Mouse (Mus musculus) hindbrain, postnatal 0 days (tissue): ENCODE measurements around the gene Nab1. TPM values are rescaled to one million over a fixed set of nuclear protein-coding genes. Genes with fewer than 3 reads are reported as not detected.

Experiments
- ATAC-seq: fragments of 200-750 bp; cut with Nextera tagmentation; 2 replicates; pipeline ENCODE4 v1.8.0; 2017; ENCODE audit warnings: mild to moderate bottlenecking, moderate TSS enrichment, moderate library complexity
- DNase-seq: peaks from one replicate; pipeline ENCODE4 v3.0.0-alpha.2; 2015; ENCODE audit warnings: low spot score
- H3K27ac ChIP-seq: fragments of 300-500 bp; sonication (generic); 2 replicates; pipeline ENCODE4 v1.5.1; 2014; ENCODE audit warnings: mild to moderate bottlenecking
- H3K27me3 ChIP-seq: fragments of 300-500 bp; sonication (generic); 2 replicates; pipeline ENCODE4 v1.6.1; 2014; ENCODE audit warnings: low read length, mixed read lengths; ENCODE audit not compliant: insufficient read depth
- H3K36me3 ChIP-seq: fragments of 300-500 bp; sonication (generic); 2 replicates; pipeline ENCODE4 v1.6.1; 2014; ENCODE audit warnings: low read length, mixed read lengths; ENCODE audit not compliant: insufficient read depth
- H3K4me1 ChIP-seq: fragments of 300-500 bp; sonication (generic); 2 replicates; pipeline ENCODE4 v1.6.1; 2014; ENCODE audit warnings: antibody characterized with exemption, low read length, mixed read lengths; ENCODE audit not compliant: insufficient read depth
- H3K4me2 ChIP-seq: fragments of 300-500 bp; sonication (generic); 2 replicates; pipeline ENCODE4 v1.6.1; 2014; ENCODE audit warnings: low read depth, mild to moderate bottlenecking, low read length, moderate library complexity, mixed read lengths
- H3K4me3 ChIP-seq: fragments of 300-500 bp; sonication (generic); 2 replicates; pipeline ENCODE4 v1.5.1; 2014; ENCODE audit warnings: low read length
- H3K9ac ChIP-seq: fragments of 300-500 bp; sonication (generic); replicated peaks from 2 replicates; pipeline ENCODE4 v1.6.1; 2014; ENCODE audit warnings: mild to moderate bottlenecking, low read length, moderate library complexity, mixed read lengths
- H3K9me3 ChIP-seq: fragments of 300-500 bp; sonication (generic); 2 replicates; pipeline ENCODE4 v1.6.1; 2016; ENCODE audit warnings: low read length, mixed read lengths
- CTCF ChIP-seq: IDR thresholded peaks from 2 replicates; pipeline ENCODE4 v1.5.1; 2016; ENCODE audit warnings: antibody characterized with exemption, control low read depth, low read depth
- WGBS: fragments of 180-500 bp; shearing (Covaris S2); extraction: QIAGEN DNeasy Blood & Tissue Kit; methylation state at CpG from one replicate; pipeline ENCODE4 v1.1.7; 2014; 5-methylcytosine and 5-hydroxymethylcytosine counted together
- polyA plus RNA-seq: library from polyadenylated mRNA; unstranded; fragments of >200 nt; fragmentation: Nextera tagmentation; extraction: Ambion mirVana; gene quantifications from 2 replicates; pipeline ENCODE4 v1.2.1, GENCODE M21; 2015
- total RNA-seq: library from RNA; depleted of rRNA; stranded (reverse); fragments of >200 nt; gene quantifications from 2 replicates; pipeline ENCODE4 v1.2.3, GENCODE M21; 2014

Gene Nab1
- total and polyA plus RNA-seq, 2 experiments from 2014 or later, result 9.8 to 15.7 TPM

- H3K27me3 ChIP-seq, result no peaks in the 10 kb centered on the region
- DNase-seq, result no peak
- ATAC-seq, result no peak
- no peak overlapping the region for H3K9ac ChIP-seq
- no peak overlapping the region for H3K4me3 ChIP-seq
- no peak overlapping the region for H3K27ac ChIP-seq
- 76% methylated on average over 4 of the region's 4 CpGs for WGBS
- no peak for TF ChIP-seq CTCF
- no peaks in the 10 kb centered on the region for H3K36me3 ChIP-seq
- H3K4me2 ChIP-seq, result no peak overlapping the region
- no peaks in the 10 kb centered on the region for H3K9me3 ChIP-seq
- no peaks in the 10 kb centered on the region for H3K4me1 ChIP-seq
Observed at GRCm38 (mm10) chr1:52502296-52502695, 1.8 kb upstream of the Nab1 start.

GRCm38 (mm10) chr1:52501688-52502133 lies 1.2 kb upstream of the Nab1 start:
- Histone ChIP-seq H3K4me3 (no peak overlapping the region), H3K36me3 (no peaks in the 10 kb centered on the region), H3K4me1 (no peaks in the 10 kb centered on the region), H3K27me3 (no peaks in the 10 kb centered on the region), H3K27ac (no peak overlapping the region), H3K4me2 (no peak overlapping the region), H3K9me3 (no peaks in the 10 kb centered on the region), H3K9ac (no peak overlapping the region)
- DNase-seq (no peak), ATAC-seq (no peak)
- no peak for TF ChIP-seq CTCF
- WGBS, result 56% methylated on average over 10 of the region's 10 CpGs

GRCm38 (mm10) chr1:52501090-52501489 lies 611 bp upstream of the Nab1 start:
- DNase-seq (no peak), ATAC-seq (no peak)
- no peaks in the 10 kb centered on the region for H3K27me3 ChIP-seq
- 34% methylated on average over 1 of the region's 1 CpGs for WGBS
- H3K9me3 ChIP-seq, result no peaks in the 10 kb centered on the region
- peak overlapping the region; percentile 83; the same call in 1 of the 2 replicates for H3K9ac ChIP-seq
- no peak for TF ChIP-seq CTCF
- H3K27ac ChIP-seq, result peak overlapping the region; percentile 81; the same call in 1 of the 2 replicates
- no peaks in the 10 kb centered on the region for H3K36me3 ChIP-seq
- peak overlapping the region; percentile 63 for H3K4me2 ChIP-seq
- H3K4me1 ChIP-seq, result no peaks in the 10 kb centered on the region
- H3K4me3 ChIP-seq, result peak overlapping the region; percentile 62

- no peaks in the 10 kb centered on the region for H3K36me3 ChIP-seq
- H3K9me3 ChIP-seq, result no peaks in the 10 kb centered on the region
- no peaks in the 10 kb centered on the region for H3K27me3 ChIP-seq
- H3K4me3 ChIP-seq, result peak overlapping the region; percentile 62
- 1% methylated on average over 55 of the region's 68 CpGs for WGBS
- no peak for TF ChIP-seq CTCF
- H3K4me1 ChIP-seq, result no peaks in the 10 kb centered on the region
- ATAC-seq (peak; percentile 81), DNase-seq (peak; percentile 52)
- peak overlapping the region; percentile 81 for H3K27ac ChIP-seq
- peak overlapping the region; percentile 63 for H3K4me2 ChIP-seq
- peak overlapping the region; percentile 83 for H3K9ac ChIP-seq
Observed at GRCm38 (mm10) chr1:52499601-52500313, 722 bp downstream of the Nab1 start.

GRCm38 (mm10) chr1:52498786-52499450 lies 1.6 kb downstream of the Nab1 start:
- Histone ChIP-seq H3K27me3 (no peaks in the 10 kb centered on the region), H3K4me1 (no peaks in the 10 kb centered on the region), H3K4me3 (peak overlapping the region; percentile 62), H3K9ac (0 out of 2 replicates have a peak overlapping the region, but pooled peaks have one; percentile 83), H3K9me3 (no peaks in the 10 kb centered on the region), H3K27ac (no peak overlapping the region), H3K4me2 (peak overlapping the region; percentile 63), H3K36me3 (no peaks in the 10 kb centered on the region)
- ATAC-seq (no peak), DNase-seq (no peak)
- 10% methylated on average over 6 of the region's 6 CpGs for WGBS
- no peak for TF ChIP-seq CTCF

- Histone ChIP-seq H3K4me2 (no peak overlapping the region), H3K27ac (no peak overlapping the region), H3K4me1 (no peaks in the 10 kb centered on the region), H3K36me3 (no peaks in the 10 kb centered on the region), H3K9me3 (no peaks in the 10 kb centered on the region), H3K9ac (no peak overlapping the region), H3K27me3 (no peaks in the 10 kb centered on the region), H3K4me3 (no peak overlapping the region)
- peak; percentile 46 for DNase-seq
- peak; percentile 27; the same call in 1 of the 2 replicates for ATAC-seq
- WGBS, result 66% methylated on average over 7 of the region's 7 CpGs
- peak; percentile 49 for TF ChIP-seq CTCF
Observed at GRCm38 (mm10) chr1:52489538-52490181, 10.8 kb downstream of the Nab1 start.
